Mouse (Mus musculus) spleen, adult 2 months (tissue): ENCODE measurements around the gene Aes. TPM values are rescaled to one million over a fixed set of nuclear protein-coding genes. Genes with fewer than 3 reads are reported as not detected.

Experiments
- DNase-seq, 2 experiments: peaks; one replicate each; pipeline versions ENCODE4 v3.0.0 to v3.0.0-alpha.2; 2012 to 2021; ENCODE audit warnings: low spot score in 2 of 2, low read depth in 1 of 2
- H3K27ac ChIP-seq: fragments of 200-500 bp; 2 replicates; pipeline ENCODE4 v1.5.1; 2012; ENCODE audit warnings: low read length, inconsistent platforms; ENCODE audit not compliant: insufficient read depth
- H3K27me3 ChIP-seq: fragments of 200-500 bp; 2 replicates; pipeline ENCODE4 v1.6.1; 2012; ENCODE audit warnings: mild to moderate bottlenecking, moderate library complexity, low read length, inconsistent platforms; ENCODE audit not compliant: control insufficient read depth, insufficient read depth
- H3K36me3 ChIP-seq: fragments of 200-500 bp; 2 replicates; pipeline ENCODE4 v1.6.1; 2012; ENCODE audit warnings: mild to moderate bottlenecking, low read length, inconsistent platforms; ENCODE audit not compliant: control insufficient read depth, insufficient read depth
- H3K4me1 ChIP-seq: fragments of 200-500 bp; 2 replicates; pipeline ENCODE4 v1.6.1; 2011; ENCODE audit warnings: inconsistent platforms; ENCODE audit not compliant: control insufficient read depth, insufficient read depth, insufficient read length
- H3K4me3 ChIP-seq: fragments of 200-500 bp; 2 replicates; pipeline ENCODE4 v1.5.1; 2011; ENCODE audit warnings: mild to moderate bottlenecking, inconsistent platforms; ENCODE audit not compliant: insufficient read depth, insufficient read length; ENCODE audit errors: extremely low read depth
- CTCF ChIP-seq: fragments of 200-500 bp; IDR thresholded peaks from 2 replicates; pipeline ENCODE4 v1.5.1; 2011; ENCODE audit warnings: mild to moderate bottlenecking, inconsistent platforms; ENCODE audit not compliant: insufficient read depth, insufficient read length, insufficient replicate concordance; ENCODE audit errors: extremely low read depth
- POLR2A ChIP-seq: fragments of 200-500 bp; IDR thresholded peaks from 2 replicates; pipeline ENCODE4 v1.6.1; 2011; ENCODE audit warnings: low read depth, low read length, inconsistent platforms
- WGBS: fragments of 180-500 bp; shearing (Covaris S2); methylation state at CpG from one replicate; pipeline ENCODE4 v1.1.7; 2018; 5-methylcytosine and 5-hydroxymethylcytosine counted together
- polyA plus RNA-seq: library from polyadenylated mRNA; depleted of rRNA; stranded (reverse); fragments of >200 nt; gene quantifications from 2 replicates; pipeline ENCODE4 v1.2.3, GENCODE M21; 2012

Gene Aes
- polyA plus RNA-seq, 1 experiment = 702 TPM

DNA sequence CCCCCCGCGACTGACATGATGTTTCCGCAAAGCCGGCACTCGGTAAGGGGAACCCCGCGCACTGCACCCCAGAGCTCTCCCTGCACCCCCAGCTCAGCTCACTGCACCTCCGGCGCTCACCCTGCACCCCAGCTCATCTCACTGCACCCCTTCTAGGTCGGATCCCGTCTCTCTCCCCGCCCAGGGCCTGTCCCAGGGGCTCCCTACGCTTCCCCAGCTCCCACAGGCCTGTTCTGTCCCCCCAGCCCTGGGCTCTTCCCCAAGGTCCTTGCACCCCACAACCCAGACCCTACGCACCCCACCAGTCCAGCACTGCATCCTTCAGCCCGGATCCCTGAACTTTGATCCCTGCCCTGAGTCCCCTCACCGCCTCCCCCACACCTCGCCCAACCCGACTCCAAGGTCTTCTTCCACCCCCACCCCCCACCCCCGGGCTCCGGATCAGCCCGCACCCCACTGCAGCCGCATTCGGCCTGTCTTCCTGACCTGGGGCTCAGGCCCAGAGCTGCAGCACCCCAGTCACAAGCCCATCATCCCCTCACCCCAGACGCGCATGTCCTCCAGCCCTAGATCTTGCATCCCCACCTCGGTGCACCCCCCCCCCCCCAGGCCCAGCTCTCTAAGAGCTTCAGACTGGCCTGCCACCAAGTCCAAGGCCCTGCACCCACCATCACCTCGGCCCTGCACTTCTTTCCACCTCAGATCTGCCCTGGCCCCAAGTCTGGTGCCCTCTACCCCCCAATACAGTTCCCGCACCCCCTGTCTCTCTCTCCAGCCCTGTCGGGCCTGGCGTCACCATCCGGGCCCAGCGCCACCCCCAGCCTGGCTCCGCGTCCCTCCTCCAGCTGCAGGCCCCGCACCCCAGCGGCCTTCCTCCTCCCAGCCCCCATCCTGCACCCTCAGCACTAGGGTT is 595 bp downstream of the Aes start:
- peak overlapping the region; percentile 97 for H3K4me3 ChIP-seq

DNA sequence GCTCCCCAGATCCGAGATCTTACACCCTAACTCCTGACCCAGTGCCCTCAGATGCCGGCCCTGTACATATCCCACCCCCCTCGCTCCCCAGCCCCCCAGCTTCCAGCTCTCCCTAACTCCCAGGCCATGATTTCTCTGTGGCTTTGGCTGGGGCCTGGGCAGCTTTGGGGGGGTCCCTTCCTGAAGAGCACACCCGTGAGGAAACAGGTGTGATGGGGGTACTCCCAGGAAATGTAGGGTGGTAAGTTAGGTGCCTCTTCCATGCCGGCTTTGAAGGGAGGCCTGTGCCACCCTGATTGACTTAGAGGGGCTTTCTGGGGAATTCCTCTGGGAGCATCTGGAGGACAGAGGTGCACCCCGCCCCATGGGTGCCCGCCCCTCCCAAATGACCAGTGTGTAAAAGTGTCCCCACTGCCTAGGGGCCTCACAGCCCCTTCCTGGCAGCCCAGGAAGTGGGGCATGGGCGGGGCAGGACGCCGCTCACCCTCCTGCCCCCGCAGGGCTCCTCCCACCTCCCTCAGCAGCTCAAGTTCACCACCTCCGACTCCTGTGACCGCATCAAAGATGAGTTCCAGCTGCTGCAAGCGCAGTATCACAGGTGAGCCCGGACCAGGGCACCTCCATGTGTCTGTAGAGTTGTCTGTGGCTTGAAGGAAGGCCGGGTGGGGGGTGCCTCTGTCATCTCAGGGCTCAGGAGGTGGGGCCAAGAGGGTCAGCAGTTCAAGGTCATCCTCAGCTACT is 1.6 kb downstream of the Aes start:
- WGBS = 5% methylated on average over 16 of the region's 16 CpGs
- no peaks in the 10 kb centered on the region for H3K27me3 ChIP-seq
- TF ChIP-seq POLR2A = no peak; the same call in 1 of the 2 replicates
- TF ChIP-seq CTCF = no peak
- peaks cover 29% of the 10 kb centered on the region for H3K36me3 ChIP-seq
- peak in 1 of 2 experiments; percentile 80 for DNase-seq
- peak overlapping the region; percentile 97 for H3K4me3 ChIP-seq
- peaks cover 16% of the 10 kb centered on the region; the same call in 1 of the 2 replicates for H3K4me1 ChIP-seq
- peak overlapping the region; percentile 88 for H3K27ac ChIP-seq

More for the DNA sequence above, 595 bp downstream of the Aes start:
- H3K27ac ChIP-seq = peak overlapping the region; percentile 98
- WGBS = 2% methylated on average over 32 of the region's 36 CpGs
- TF ChIP-seq POLR2A (no peak; the same call in 1 of the 2 replicates), CTCF (no peak)
- peaks cover 16% of the 10 kb centered on the region; the same call in 1 of the 2 replicates for H3K4me1 ChIP-seq
- peak in 1 of 2 experiments; percentile 64 for DNase-seq
- H3K27me3 ChIP-seq = no peaks in the 10 kb centered on the region
- peaks cover 19% of the 10 kb centered on the region for H3K36me3 ChIP-seq

DNA sequence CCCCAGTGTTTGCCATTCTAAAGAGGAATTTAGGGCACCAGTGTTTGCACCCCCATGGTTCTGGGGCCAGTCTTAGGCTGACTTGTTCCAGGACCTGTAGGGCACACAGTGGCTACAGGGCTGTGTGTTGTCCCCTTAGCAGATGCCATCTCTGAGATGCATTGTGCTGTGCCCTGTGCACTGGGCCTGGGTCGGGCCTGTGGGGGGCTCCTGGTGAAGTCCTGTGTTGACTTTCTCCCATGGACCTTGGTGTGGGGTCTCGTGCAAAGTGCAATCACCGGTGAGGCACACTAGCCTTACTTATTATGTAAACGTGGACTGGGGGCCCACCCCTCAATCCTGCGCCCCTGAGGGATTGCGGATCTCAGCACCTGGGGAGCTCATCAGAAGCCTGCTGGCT is 3.1 kb downstream of the Aes start:
- WGBS = 92% methylated on average over 6 of the region's 6 CpGs
- Histone ChIP-seq H3K4me3 (no peak overlapping the region), H3K4me1 (peaks cover 16% of the 10 kb centered on the region; the same call in 1 of the 2 replicates), H3K36me3 (peaks cover 30% of the 10 kb centered on the region), H3K27me3 (no peaks in the 10 kb centered on the region), H3K27ac (no peak overlapping the region)
- DNase-seq = no peak
- TF ChIP-seq CTCF = no peak
- TF ChIP-seq POLR2A = no peak

DNA sequence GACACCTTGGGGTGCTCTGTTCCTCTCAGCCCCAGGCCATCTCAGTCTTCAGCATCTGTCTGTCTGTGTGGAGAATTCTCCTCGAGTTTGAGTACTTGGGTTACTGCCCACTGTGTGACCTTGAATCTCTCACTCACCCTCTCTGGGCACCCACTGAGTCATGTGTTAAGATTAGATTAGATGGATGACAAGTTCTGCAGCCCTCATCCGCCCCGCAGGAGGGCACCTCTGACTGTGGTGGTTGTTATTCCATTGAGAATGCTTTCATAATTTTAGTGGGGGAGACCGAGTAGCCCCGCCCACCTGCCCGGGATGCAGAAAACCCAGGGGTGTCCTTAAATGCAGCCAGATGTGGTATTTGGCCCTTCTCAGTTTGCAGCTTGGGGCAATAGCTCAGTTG is 4.2 kb downstream of the Aes start:
- peaks cover 30% of the 10 kb centered on the region for H3K36me3 ChIP-seq
- no peak for TF ChIP-seq POLR2A
- TF ChIP-seq CTCF = no peak
- H3K4me1 ChIP-seq = peaks cover 16% of the 10 kb centered on the region; the same call in 1 of the 2 replicates
- WGBS = 62% methylated on average over 6 of the region's 6 CpGs
- H3K4me3 ChIP-seq = no peak overlapping the region
- no peak overlapping the region for H3K27ac ChIP-seq
- no peak for DNase-seq
- H3K27me3 ChIP-seq = no peaks in the 10 kb centered on the region

DNA sequence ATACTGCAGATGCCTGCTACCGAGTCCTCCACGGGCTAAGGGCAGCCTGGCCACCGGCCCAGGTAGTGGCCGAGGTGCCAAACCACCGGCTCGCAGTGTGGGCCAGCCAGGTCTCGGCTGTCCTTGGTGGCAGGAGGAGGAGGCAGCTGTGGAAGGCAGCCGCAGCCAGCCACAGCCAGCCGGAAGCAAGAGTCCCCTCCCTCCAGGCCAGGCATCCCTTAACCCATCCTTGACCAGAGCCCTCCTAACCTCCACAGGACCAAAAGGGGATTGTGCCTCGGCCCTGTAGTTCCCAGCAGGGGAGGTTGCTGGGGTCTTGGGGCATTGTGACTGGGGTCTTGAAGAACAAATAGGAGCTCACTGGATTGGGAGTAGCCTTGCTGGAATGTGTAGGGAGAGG is 4.9 kb downstream of the Aes start:
- no peak for DNase-seq
- no peaks in the 10 kb centered on the region for H3K27me3 ChIP-seq
- peaks cover 30% of the 10 kb centered on the region for H3K36me3 ChIP-seq
- 39% methylated on average over 10 of the region's 10 CpGs for WGBS
- peaks cover 16% of the 10 kb centered on the region; the same call in 1 of the 2 replicates for H3K4me1 ChIP-seq
- no peak overlapping the region for H3K4me3 ChIP-seq
- TF ChIP-seq POLR2A = no peak
- no peak for TF ChIP-seq CTCF
- no peak overlapping the region; the same call in 1 of the 2 replicates for H3K27ac ChIP-seq

DNA sequence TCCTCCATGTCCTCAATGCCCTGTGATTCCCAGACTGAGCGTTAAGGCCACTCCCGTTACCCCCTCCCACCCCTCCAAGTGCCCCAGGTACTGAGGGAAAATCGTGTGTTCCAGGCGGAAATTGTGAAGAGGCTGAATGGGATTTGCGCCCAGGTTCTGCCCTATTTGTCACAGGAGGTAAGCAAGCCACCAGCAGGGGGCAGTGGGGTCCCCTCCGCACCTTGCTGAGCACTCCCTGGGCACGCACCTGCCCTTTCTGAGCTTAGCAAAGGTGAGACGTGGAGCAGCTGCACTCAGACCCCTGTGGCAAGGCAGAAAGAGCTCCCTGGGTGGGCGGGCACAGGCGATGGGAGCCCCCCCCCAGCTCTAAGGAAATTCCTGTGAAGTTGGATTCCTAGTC is 5.4 kb downstream of the Aes start:
- Histone ChIP-seq H3K27ac (no peak overlapping the region), H3K27me3 (no peaks in the 10 kb centered on the region), H3K4me1 (peaks cover 16% of the 10 kb centered on the region; the same call in 1 of the 2 replicates), H3K4me3 (no peak overlapping the region), H3K36me3 (peaks cover 30% of the 10 kb centered on the region)
- peak; percentile 71; the same call in 1 of the 2 replicates for TF ChIP-seq CTCF
- TF ChIP-seq POLR2A = no peak
- 69% methylated on average over 10 of the region's 10 CpGs for WGBS
- peak in 1 of 2 experiments; percentile 56 for DNase-seq
